Mouse (Mus musculus): ENCODE results near the gene Tmem252. TPM values are rescaled to one million over a fixed set of nuclear protein-coding genes. Genes with fewer than 3 reads are reported as not detected.

Gene Tmem252
- total RNA-seq (2023) = not detected

DNA sequence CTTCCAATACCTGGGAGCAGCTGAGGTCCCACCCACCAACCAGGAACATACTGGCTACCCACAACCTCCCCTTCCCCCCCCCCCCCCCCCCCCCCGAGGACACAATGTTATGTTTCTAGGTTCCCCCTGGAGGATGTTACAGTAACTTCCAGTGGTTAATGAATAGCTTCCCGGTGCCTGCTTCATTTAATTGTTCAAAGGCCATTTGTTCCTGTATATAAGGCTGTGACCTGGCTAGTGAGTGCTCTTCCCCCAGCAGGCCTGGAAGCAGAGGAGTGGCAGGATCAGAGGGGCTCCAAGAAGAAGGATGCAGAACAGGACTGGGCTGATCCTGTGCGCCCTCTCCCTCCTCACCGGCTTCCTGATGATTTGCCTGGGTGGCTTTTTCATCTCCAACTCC, at the start of gene Tmem252:
Tmem252 (plus strand) TSS at position 247 of the 400 bp plus-strand sequence.

Other genes starting within 250 kb of the Tmem252 start
- gene Fam122a, start 196.7 kb upstream of the Tmem252 start, total RNA-seq (2023) = 10 to 100 TPM; 25.4 to 30.6 TPM
- 1 to 10 TPM; 2.4 to 3.0 TPM for gene Pip5k1b, start 118.1 kb upstream of the Tmem252 start, total RNA-seq (2023)
- not detected for gene Pgm5, start 187.8 kb downstream of the Tmem252 start, total RNA-seq (2023)
- gene Gm10053, start 201.7 kb downstream of the Tmem252 start, total RNA-seq (2023) = 10 to 100 TPM; 29.6 to 52.1 TPM
- gene Foxd4, start 227.2 kb downstream of the Tmem252 start, total RNA-seq (2023) = not detected

All from T-cell, adult 66 days (primary cell).